Mouse (Mus musculus) retina, adult 2 months (tissue): ENCODE measurements at regions not wholly inside any gene's neighbourhood (a gene's known extent, or its start where the extent isn't known, plus 50 kb on each side); places are given as distances from the start of the nearest gene placed in this dataset.

Experiments
- DNase-seq: peaks from one replicate; pipeline ENCODE4 v3.0.0-alpha.2; 2012; ENCODE audit warnings: low read depth, low spot score

GRCm38 (mm10) chr14:33856992-33857391 is 66.4 kb upstream of the Gdf10 start:
- no peak for DNase-seq

- no peak for DNase-seq
These were observed 58.6 kb upstream of the Gdf10 start for GRCm38 (mm10) chr14:33864796-33865195.

- no peak for DNase-seq
These were observed 57.6 kb upstream of the Gdf10 start for GRCm38 (mm10) chr14:33865746-33866145.

GRCm38 (mm10) chr14:33867674-33868073 is 55.7 kb upstream of the Gdf10 start:
- DNase-seq, result no peak
